Mouse (Mus musculus) hindbrain, embryonic 12.5 days (tissue): Measurements from ENCODE around the gene Xrcc5. TPM values are rescaled to one million over a fixed set of nuclear protein-coding genes. Genes with fewer than 3 reads are reported as not detected.

Experiments used
- ATAC-seq: fragments of 200-750 bp; cut with Nextera tagmentation; 2 replicates; pipeline ENCODE4 v1.8.0; 2017; ENCODE audit warnings: moderate TSS enrichment; ENCODE audit not compliant: low FRiP score
- H3K27ac ChIP-seq: fragments of 300-500 bp; sonication (generic); 2 replicates; pipeline ENCODE4 v1.5.1; 2016; ENCODE audit warnings: mild to moderate bottlenecking
- H3K27me3 ChIP-seq: fragments of 300-500 bp; sonication (generic); 2 replicates; pipeline ENCODE4 v1.6.1; 2016; ENCODE audit warnings: mild to moderate bottlenecking
- H3K36me3 ChIP-seq: fragments of 300-500 bp; sonication (generic); 2 replicates; pipeline ENCODE4 v1.6.1; 2016; ENCODE audit warnings: mild to moderate bottlenecking
- H3K4me1 ChIP-seq: fragments of 300-500 bp; sonication (generic); 2 replicates; pipeline ENCODE4 v1.6.1; 2016
- H3K4me2 ChIP-seq: fragments of 300-500 bp; sonication (generic); replicated peaks from 2 replicates; pipeline ENCODE4 v1.6.1; 2016; ENCODE audit warnings: mild to moderate bottlenecking
- H3K4me3 ChIP-seq: fragments of 300-500 bp; sonication (generic); 2 replicates; pipeline ENCODE4 v1.5.1; 2016; ENCODE audit warnings: mild to moderate bottlenecking
- H3K9ac ChIP-seq: fragments of 300-500 bp; sonication (generic); 2 replicates; pipeline ENCODE4 v1.6.1; 2016; ENCODE audit warnings: mild to moderate bottlenecking, moderate library complexity
- H3K9me3 ChIP-seq: fragments of 300-500 bp; sonication (generic); replicated peaks from 2 replicates; pipeline ENCODE4 v1.6.1; 2016; ENCODE audit warnings: mild to moderate bottlenecking
- WGBS: fragments of 180-500 bp; shearing (Covaris S2); methylation state at CpG from one replicate; pipeline ENCODE4 v1.1.7; 2016; 5-methylcytosine and 5-hydroxymethylcytosine counted together
- polyA plus RNA-seq: library from polyadenylated mRNA; unstranded; fragments of >200 nt; fragmentation: Nextera tagmentation; extraction: Ambion mirVana; gene quantifications from 2 replicates; pipeline ENCODE4 v1.2.1, GENCODE M21; 2016

Gene Xrcc5
- 44.0 and 47.0 TPM in 2 replicates for polyA plus RNA-seq

GRCm38 (mm10) chr1:72307317-72307798 is at the start of gene Xrcc5:
Gene Xrcc5, plus strand, starts transcription at chr1:72307421.
- Histone ChIP-seq H3K9me3 (no peaks in the 10 kb centered on the region), H3K36me3 (no peaks in the 10 kb centered on the region), H3K9ac (peak within 1 kb of the TSS; percentile 69), H3K4me2 (peak within 1 kb of the TSS; percentile 59), H3K27ac (peak within 1 kb of the TSS; percentile 90), H3K4me1 (peaks cover 14% of the 10 kb centered on the region), H3K4me3 (peak within 1 kb of the TSS; percentile 58), H3K27me3 (no peaks in the 10 kb centered on the region)
- WGBS, result under 1% methylated on average over 21 of the region's 21 CpGs
- ATAC-seq, result peak; percentile 97

GRCm38 (mm10) chr1:72263099-72263498 is 44.1 kb upstream of the Xrcc5 start:
- H3K27ac ChIP-seq, result no peak overlapping the region

GRCm38 (mm10) chr1:72278085-72278484 is 29.1 kb upstream of the Xrcc5 start:
- no peak overlapping the region for H3K4me3 ChIP-seq
- ATAC-seq, result no peak
- H3K27ac ChIP-seq, result no peak overlapping the region
- H3K4me1 ChIP-seq, result no peaks in the 10 kb centered on the region
- no peaks in the 10 kb centered on the region for H3K9me3 ChIP-seq
- no peaks in the 10 kb centered on the region for H3K27me3 ChIP-seq
- H3K36me3 ChIP-seq, result 0 out of 2 replicates have a peak, but pooled peaks cover 5% of the 10 kb centered on the region
- no peak overlapping the region for H3K4me2 ChIP-seq
- H3K9ac ChIP-seq, result no peak overlapping the region
- 91% methylated on average over 3 of the region's 3 CpGs for WGBS

More at GRCm38 (mm10) chr1:72263099-72263498, 44.1 kb upstream of the Xrcc5 start:
- Histone ChIP-seq H3K36me3 (peaks cover 12% of the 10 kb centered on the region), H3K27me3 (no peaks in the 10 kb centered on the region), H3K4me2 (no peak overlapping the region), H3K4me3 (no peak overlapping the region), H3K4me1 (no peaks in the 10 kb centered on the region), H3K9me3 (no peaks in the 10 kb centered on the region), H3K9ac (no peak overlapping the region)
- 95% methylated on average over 3 of the region's 3 CpGs for WGBS
- no peak for ATAC-seq

- Histone ChIP-seq H3K36me3 (no peaks in the 10 kb centered on the region), H3K27me3 (no peaks in the 10 kb centered on the region), H3K9me3 (no peaks in the 10 kb centered on the region), H3K4me3 (no peak overlapping the region), H3K4me1 (peaks cover 20% of the 10 kb centered on the region), H3K9ac (no peak overlapping the region), H3K4me2 (no peak overlapping the region), H3K27ac (no peak overlapping the region)
- WGBS, result 74% methylated on average over 1 of the region's 1 CpGs
- ATAC-seq, result no peak
These were observed 24.6 kb upstream of the Xrcc5 start for GRCm38 (mm10) chr1:72282604-72283003.

- H3K9me3 ChIP-seq, result no peaks in the 10 kb centered on the region
- no peaks in the 10 kb centered on the region for H3K27me3 ChIP-seq
- WGBS, result 0% methylated on average over 30 of the region's 30 CpGs
- peak within 1 kb of the TSS; percentile 93 for H3K27ac ChIP-seq
- peak; percentile 97 for ATAC-seq
- H3K9ac ChIP-seq, result peak within 1 kb of the TSS; percentile 75
- peaks cover 20% of the 10 kb centered on the region for H3K4me1 ChIP-seq
- H3K4me2 ChIP-seq, result peak within 1 kb of the TSS; percentile 89
- H3K4me3 ChIP-seq, result peak within 1 kb of the TSS; percentile 52
- no peaks in the 10 kb centered on the region for H3K36me3 ChIP-seq
These were observed 23.2 kb upstream of the Xrcc5 start, which contains the start of the genes Pecr and Tmem169 for GRCm38 (mm10) chr1:72283992-72284485. Gene Pecr, minus strand, starts transcription at chr1:72284314. Gene Tmem169, plus strand, starts transcription at chr1:72284369.

- peak overlapping the region; percentile 52 for H3K4me3 ChIP-seq
- H3K36me3 ChIP-seq, result no peaks in the 10 kb centered on the region
- no peaks in the 10 kb centered on the region for H3K9me3 ChIP-seq
- peak overlapping the region; percentile 93 for H3K27ac ChIP-seq
- ATAC-seq, result peak; percentile 67
- 7% methylated on average over 5 of the region's 5 CpGs for WGBS
- peaks cover 20% of the 10 kb centered on the region for H3K4me1 ChIP-seq
- peak overlapping the region; percentile 75 for H3K9ac ChIP-seq
- peak overlapping the region; percentile 89 for H3K4me2 ChIP-seq
- H3K27me3 ChIP-seq, result no peaks in the 10 kb centered on the region
These were observed 22.7 kb upstream of the Xrcc5 start for GRCm38 (mm10) chr1:72284539-72284938.

GRCm38 (mm10) chr1:72286904-72287303 is 20.3 kb upstream of the Xrcc5 start:
- peaks cover 20% of the 10 kb centered on the region for H3K4me1 ChIP-seq
- ATAC-seq, result peak; percentile 81
- peak overlapping the region; percentile 89 for H3K4me2 ChIP-seq
- H3K27me3 ChIP-seq, result no peaks in the 10 kb centered on the region
- 18% methylated on average over 5 of the region's 5 CpGs for WGBS
- H3K9me3 ChIP-seq, result no peaks in the 10 kb centered on the region
- H3K9ac ChIP-seq, result peak overlapping the region; percentile 75
- H3K27ac ChIP-seq, result peak overlapping the region; percentile 93
- H3K36me3 ChIP-seq, result no peaks in the 10 kb centered on the region
- H3K4me3 ChIP-seq, result no peak overlapping the region

GRCm38 (mm10) chr1:72287893-72288292 is 19.3 kb upstream of the Xrcc5 start:
- Histone ChIP-seq H3K4me3 (no peak overlapping the region), H3K4me2 (peak overlapping the region; percentile 89; the same call in 1 of the 2 replicates), H3K27me3 (no peaks in the 10 kb centered on the region), H3K27ac (peak overlapping the region; percentile 93; the same call in 1 of the 2 replicates), H3K36me3 (0 out of 2 replicates have a peak, but pooled peaks cover 7% of the 10 kb centered on the region), H3K4me1 (peaks cover 20% of the 10 kb centered on the region), H3K9ac (0 out of 2 replicates have a peak overlapping the region, but pooled peaks have one; percentile 27), H3K9me3 (no peaks in the 10 kb centered on the region)
- 82% methylated on average over 4 of the region's 4 CpGs for WGBS
- no peak for ATAC-seq

- Histone ChIP-seq H3K9ac (no peak overlapping the region), H3K4me1 (peaks cover 20% of the 10 kb centered on the region), H3K4me3 (no peak overlapping the region), H3K9me3 (no peaks in the 10 kb centered on the region), H3K27ac (no peak overlapping the region), H3K36me3 (0 out of 2 replicates have a peak, but pooled peaks cover 8% of the 10 kb centered on the region), H3K4me2 (no peak overlapping the region), H3K27me3 (no peaks in the 10 kb centered on the region)
- ATAC-seq, result no peak
- WGBS, result 90% methylated on average over 4 of the region's 4 CpGs
These were observed 18.6 kb upstream of the Xrcc5 start for GRCm38 (mm10) chr1:72288527-72289150.

GRCm38 (mm10) chr1:72290896-72291295 is 16.3 kb upstream of the Xrcc5 start:
- no peak overlapping the region for H3K9ac ChIP-seq
- H3K9me3 ChIP-seq, result no peaks in the 10 kb centered on the region
- H3K36me3 ChIP-seq, result 0 out of 2 replicates have a peak, but pooled peaks cover 8% of the 10 kb centered on the region
- no peaks in the 10 kb centered on the region for H3K27me3 ChIP-seq
- H3K4me2 ChIP-seq, result no peak overlapping the region
- no peak overlapping the region for H3K27ac ChIP-seq
- no peak for ATAC-seq
- WGBS, result 95% methylated on average over 4 of the region's 4 CpGs
- H3K4me1 ChIP-seq, result peaks cover 13% of the 10 kb centered on the region
- no peak overlapping the region for H3K4me3 ChIP-seq

- Histone ChIP-seq H3K4me3 (no peak overlapping the region), H3K36me3 (0 out of 2 replicates have a peak, but pooled peaks cover 8% of the 10 kb centered on the region), H3K4me1 (peaks cover 9% of the 10 kb centered on the region), H3K27me3 (no peaks in the 10 kb centered on the region), H3K27ac (no peak overlapping the region), H3K9ac (no peak overlapping the region), H3K4me2 (no peak overlapping the region), H3K9me3 (no peaks in the 10 kb centered on the region)
- ATAC-seq, result no peak
- 92% methylated on average over 4 of the region's 4 CpGs for WGBS
These were observed 15.8 kb upstream of the Xrcc5 start for GRCm38 (mm10) chr1:72291421-72291820.

- Histone ChIP-seq H3K4me1 (peaks cover 4% of the 10 kb centered on the region), H3K9ac (no peak overlapping the region), H3K27ac (no peak overlapping the region), H3K27me3 (no peaks in the 10 kb centered on the region), H3K4me3 (no peak overlapping the region), H3K36me3 (0 out of 2 replicates have a peak, but pooled peaks cover 8% of the 10 kb centered on the region), H3K9me3 (no peaks in the 10 kb centered on the region), H3K4me2 (no peak overlapping the region)
- 91% methylated on average over 2 of the region's 2 CpGs for WGBS
- no peak for ATAC-seq
These were observed 15.3 kb upstream of the Xrcc5 start for GRCm38 (mm10) chr1:72291925-72292324.
